Mouse (Mus musculus): ENCODE measurements at regions not wholly inside any gene's neighbourhood (a gene's known extent, or its start where the extent isn't known, plus 50 kb on each side); places are given as distances from the start of the nearest gene placed in this dataset.
"Not testable (repeated sequence)": the region's sequence is repeated elsewhere in the genome, so short reads cannot be mapped to it uniquely, and the experiment has no call there.

- no peak for ATAC-seq
Measured at GRCm38 (mm10) chr17:66206074-66206473, 82.8 kb downstream of the Ddx11 start.

GRCm38 (mm10) chr17:66207653-66208497 is 84.6 kb downstream of the Ddx11 start:
- not testable (repeated sequence) for ATAC-seq

GRCm38 (mm10) chr17:66208803-66209515 is 85.6 kb downstream of the Ddx11 start:
- peak; percentile 70 for ATAC-seq

GRCm38 (mm10) chr17:66211561-66211960 is 88.2 kb downstream of the Ddx11 start:
- ATAC-seq, result no peak

- no peak for ATAC-seq
Measured at GRCm38 (mm10) chr17:66212616-66213015, 89.3 kb downstream of the Ddx11 start.

- ATAC-seq, result no peak
Measured at GRCm38 (mm10) chr17:66218321-66218720, 95.0 kb downstream of the Ddx11 start.

GRCm38 (mm10) chr17:66219669-66220435 is 96.5 kb downstream of the Ddx11 start:
- no peak for ATAC-seq

- ATAC-seq, result no peak
Measured at GRCm38 (mm10) chr17:66221256-66221655, 97.9 kb downstream of the Ddx11 start.

GRCm38 (mm10) chr17:66223711-66224110 is 100.4 kb downstream of the Ddx11 start:
- no peak for ATAC-seq

GRCm38 (mm10) chr17:66224241-66224640 is 100.9 kb downstream of the Ddx11 start:
- ATAC-seq, result no peak

GRCm38 (mm10) chr17:66232391-66232790 is 109.1 kb downstream of the Ddx11 start:
- no peak for ATAC-seq

GRCm38 (mm10) chr17:66232891-66233421 is 109.6 kb downstream of the Ddx11 start:
- ATAC-seq, result no peak

- ATAC-seq, result no peak
Measured at GRCm38 (mm10) chr17:66233451-66233951, 110.2 kb downstream of the Ddx11 start.

- ATAC-seq, result no peak
Measured at GRCm38 (mm10) chr17:66234432-66234831, 111.1 kb downstream of the Ddx11 start.

GRCm38 (mm10) chr17:66235096-66235805 is 111.9 kb downstream of the Ddx11 start:
- peak; percentile 76 for ATAC-seq

- no peak for ATAC-seq
Measured at GRCm38 (mm10) chr17:66235806-66236335, 112.6 kb downstream of the Ddx11 start.

GRCm38 (mm10) chr17:66241868-66242622 is 118.7 kb downstream of the Ddx11 start:
- ATAC-seq, result no peak

- ATAC-seq, result no peak
Measured at GRCm38 (mm10) chr17:66244183-66244582, 120.9 kb downstream of the Ddx11 start.

GRCm38 (mm10) chr17:66246031-66246534 is 122.8 kb downstream of the Ddx11 start:
- no peak for ATAC-seq

GRCm38 (mm10) chr17:66251495-66251894 is 128.2 kb downstream of the Ddx11 start:
- no peak for ATAC-seq

- no peak for ATAC-seq
Measured at GRCm38 (mm10) chr17:66252926-66253325, 129.6 kb downstream of the Ddx11 start.
